Mouse (Mus musculus) yolk sac, embryonic 10.5 days (tissue): ENCODE measurements around the gene Ydjc.

Source experiments
- DNase-seq: peaks from one replicate; pipeline ENCODE4 v3.0.0-alpha.2; 2017; ENCODE audit warnings: low spot score

Gene Ydjc

DNA sequence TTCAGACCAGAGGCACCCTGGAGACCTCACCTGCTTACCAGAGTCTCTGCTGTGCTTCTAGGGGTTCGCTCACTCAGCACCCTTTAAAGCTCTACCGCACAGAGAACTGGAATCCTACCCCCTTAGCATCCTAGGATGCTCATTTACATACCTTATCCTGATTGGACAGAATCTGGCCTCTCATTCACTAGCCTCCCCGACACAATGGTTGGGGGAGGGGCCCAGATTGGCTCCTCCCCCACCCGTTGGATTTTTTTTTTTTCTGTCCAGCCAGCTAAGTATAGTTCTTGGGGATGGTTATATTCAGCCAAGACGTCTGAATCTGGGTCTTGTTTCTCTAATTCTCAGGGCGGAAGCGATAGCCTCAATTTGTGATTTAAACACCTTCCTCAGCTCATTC, at the start of gene Ydjc:
Gene Ydjc, plus strand, starts transcription at position 283 of the 400 bp plus-strand sequence.
- no peak for DNase-seq

DNA sequence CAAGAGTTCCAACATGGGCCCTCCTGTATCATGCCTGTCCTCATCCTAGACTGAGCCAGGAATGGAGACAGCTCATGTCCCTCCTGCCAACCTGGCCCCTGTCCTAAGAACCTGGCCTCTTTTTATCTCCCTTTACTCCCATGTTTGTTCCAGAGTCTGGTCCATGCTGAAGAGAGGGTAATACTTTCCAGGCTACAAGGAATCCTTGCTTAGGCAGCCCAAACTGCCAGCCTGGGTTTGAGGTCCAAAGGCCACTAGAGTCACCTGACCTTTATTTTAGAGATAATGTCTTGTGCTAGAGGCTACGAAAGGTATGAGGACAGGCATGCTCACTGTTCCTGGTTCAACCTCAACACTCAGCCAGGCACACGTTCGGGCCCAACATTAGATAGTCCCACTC, 47.5 kb upstream of the Ydjc start:
- peak; percentile 56 for DNase-seq

DNA sequence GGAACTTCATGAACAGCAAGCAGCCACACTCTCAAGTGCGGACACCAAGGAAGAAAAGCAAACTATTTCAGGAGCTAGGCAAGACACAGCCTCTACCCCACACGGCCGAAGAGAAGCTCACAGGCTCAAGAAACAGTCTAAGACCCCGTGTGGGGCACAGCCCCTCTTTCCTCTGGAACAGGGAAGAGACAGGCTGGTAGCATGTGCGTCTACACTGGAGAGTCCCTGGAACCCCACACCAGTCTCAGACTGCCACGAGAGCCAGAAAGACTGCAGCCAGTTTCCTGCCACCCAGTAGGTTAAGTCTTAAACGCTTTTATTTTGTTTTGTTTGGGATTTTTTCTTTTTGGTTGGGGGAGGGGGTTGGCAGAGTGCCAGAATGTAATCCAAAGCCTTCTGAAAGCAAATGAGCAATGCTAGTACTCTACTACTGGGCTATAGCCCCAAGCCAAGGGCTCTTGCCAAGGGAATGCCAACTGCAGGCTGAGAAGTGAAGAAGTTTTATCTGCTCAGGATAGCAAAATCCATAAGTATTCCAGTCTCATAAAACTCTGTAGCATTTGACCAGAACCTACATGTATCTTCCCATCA, 41.7 kb upstream of the Ydjc start:
- no peak for DNase-seq

DNA sequence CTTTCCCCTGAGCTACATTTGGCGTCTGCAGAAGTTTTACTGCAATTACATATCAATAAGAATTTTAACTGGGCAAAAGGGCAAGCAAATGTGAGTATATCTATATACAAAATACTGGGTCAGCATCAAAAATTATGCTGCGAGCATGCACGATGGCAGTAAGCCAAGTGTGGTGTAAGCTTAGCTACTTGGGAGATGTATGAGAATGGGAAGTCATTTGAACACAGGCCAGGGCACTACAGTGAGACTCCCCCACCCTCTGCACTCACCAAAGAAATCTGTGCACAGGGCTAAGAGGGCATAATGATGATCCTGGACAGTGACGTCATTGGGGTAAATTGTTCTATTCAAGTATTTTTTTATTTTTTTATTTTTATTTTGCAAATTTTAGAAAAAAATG, 39.8 kb upstream of the Ydjc start:
- DNase-seq, result no peak

DNA sequence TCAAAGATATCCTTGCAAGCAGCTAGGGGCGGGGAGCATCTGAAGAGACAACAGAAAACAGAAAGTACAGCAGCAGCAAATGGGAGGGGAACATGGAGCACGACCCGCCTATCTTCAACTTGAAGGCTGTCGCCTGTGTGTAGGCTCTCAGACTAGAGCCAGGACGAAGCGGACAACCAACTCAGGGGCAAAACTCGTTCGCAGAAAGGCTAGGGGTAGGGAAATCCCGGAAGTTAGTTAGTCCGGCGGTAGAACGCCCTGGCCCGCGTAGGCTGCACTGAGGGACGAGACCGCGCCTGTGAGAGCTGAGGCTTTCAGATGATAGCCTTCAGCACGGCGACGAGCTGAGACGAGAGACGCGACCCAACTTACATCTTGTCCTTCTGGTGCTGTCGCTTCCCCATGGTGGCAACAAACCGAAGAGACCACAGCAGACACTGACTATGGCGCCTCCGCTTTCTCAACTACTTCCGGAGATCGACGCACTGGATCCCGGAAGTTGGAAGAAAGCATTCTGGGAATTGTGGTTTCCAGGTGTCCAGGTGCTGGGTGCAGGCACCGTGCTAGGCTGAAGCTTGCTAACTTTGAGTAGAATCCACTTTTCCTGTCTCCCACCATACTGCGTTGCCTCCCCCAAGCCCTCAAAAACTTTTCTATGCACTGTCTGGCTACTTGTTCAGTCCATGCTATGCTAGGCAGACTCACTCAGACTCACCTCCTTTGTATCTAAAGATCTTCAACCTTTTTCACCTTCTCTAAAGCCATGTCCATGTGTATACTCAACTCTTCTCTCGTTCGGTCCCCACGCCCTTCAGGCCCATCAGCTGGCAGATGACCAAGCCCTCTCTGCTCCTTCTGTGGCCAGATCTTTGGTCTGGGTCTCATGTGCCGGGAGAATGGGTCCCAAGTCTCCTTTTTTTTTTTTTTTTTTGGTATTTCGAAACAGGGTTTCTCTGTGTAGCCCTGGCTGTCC, 33.4 kb upstream of the Ydjc start, which contains the start of gene Ppil2:
Gene Ppil2, minus strand, starts transcription at position 487 of the 973 bp plus-strand sequence.
- peak; percentile 85 for DNase-seq

DNA sequence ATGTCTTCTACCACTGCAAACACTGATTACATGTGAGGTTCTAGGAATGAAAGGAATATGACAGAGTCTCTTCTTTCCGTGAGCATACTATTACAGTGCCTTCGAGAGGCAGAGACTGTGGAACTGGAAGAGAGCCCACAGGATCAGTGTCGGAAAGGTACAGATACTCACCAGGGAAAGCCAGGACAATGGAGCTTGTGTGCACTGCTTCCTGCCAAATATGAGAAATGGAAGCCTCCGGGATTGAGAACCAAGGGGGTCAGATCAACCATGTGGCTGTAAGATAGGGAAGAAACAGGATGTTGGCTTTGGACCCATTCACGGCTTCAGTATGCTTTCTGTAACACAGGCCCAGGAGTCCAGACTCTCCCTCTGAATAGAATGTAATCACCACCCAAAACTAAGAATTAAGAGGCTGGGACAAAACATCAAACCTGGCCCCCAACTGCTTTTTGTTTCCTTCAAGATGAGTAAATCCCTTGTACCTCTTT, 27.1 kb upstream of the Ydjc start:
- DNase-seq, result no peak

DNA sequence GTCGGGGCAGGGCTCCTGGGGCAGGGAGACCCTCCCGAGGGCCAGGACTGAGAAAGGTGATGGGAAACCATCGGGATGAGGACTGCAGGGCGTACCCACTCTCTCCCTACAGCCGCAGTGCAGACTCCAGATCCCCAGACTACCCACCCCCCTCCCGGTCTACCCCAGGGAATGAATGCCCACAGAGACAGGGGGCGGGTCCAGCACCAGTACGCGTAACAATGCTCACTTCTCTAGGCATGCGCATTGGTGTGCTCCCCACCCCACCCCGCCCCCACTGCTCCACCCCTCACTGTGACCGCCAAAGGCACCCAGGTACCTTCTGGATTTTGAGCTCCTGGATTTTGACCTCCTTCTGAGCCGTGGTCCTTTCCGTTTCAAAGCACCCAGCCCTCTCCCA, 22.9 kb upstream of the Ydjc start:
- no peak for DNase-seq

DNA sequence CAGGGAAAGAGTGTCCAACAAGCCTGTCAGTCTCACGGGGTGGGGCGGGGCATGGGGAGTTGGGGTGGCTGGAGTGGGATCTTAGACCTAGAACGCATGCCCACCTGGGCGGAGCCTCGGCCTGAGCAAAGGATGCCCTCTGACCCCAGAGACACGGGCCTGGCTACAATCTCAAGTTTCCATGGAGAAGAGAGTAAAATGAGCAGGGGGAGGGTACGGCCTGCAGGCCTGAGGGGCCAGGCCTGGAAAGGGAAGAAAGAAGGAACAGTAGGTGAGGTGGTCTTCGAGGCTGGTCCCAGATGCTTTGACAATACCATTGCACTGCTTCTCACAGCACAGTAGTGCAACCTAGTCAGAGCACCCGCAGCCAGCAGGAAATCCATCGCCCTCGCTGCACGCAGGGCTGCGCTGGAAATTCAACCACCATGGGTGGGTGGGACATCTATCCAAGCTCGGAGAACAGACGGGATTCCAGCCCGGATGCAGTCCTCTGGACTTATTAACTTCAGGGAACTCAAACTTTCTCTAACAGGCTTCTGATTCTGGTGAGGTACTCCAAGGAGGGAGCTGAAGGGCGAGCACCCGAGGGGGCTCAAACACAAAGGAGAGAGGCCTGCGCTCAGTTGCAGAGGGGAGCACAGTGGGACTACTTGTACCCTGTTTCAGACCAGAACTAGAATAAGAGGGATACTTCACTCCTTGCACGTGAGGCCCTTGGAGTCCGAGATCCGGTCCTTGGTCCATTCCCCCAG, 20.1 kb upstream of the Ydjc start:
- DNase-seq, result peak; percentile 85

DNA sequence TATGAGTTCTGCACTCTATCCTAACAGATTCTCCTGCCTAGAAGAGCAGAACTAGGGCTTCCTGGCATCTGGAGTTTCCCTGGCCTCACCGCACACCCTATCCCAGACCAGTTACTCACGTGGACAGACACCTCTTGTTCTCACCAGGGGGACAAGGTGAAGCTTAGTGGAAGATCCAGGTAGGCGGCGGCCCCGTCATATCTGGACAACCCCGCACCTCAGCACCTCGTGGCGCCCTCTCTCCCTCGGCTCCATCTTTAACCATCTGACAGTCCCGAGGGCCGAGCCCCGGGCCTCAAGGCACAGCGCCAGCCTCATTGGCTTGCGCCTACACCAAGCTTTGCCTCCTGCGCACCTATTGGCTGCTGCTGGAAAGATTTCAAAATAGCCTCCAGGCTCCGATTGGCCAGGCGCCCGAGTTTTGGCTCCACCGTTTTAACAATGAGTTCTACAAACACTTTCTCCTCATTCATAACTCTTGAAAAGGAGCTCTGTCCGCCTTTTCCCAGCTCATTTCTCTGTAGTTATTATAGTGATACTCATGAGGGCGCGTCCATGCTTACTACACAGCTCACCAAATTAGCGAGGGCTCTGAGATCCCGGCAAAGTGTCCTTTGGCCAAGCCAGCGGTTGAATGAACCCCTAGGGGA, 19.4 kb upstream of the Ydjc start, which contains the start of gene 2610318N02Rik:
Gene 2610318N02Rik, minus strand, starts transcription at position 297 of the 650 bp plus-strand sequence.
- peak; percentile 88 for DNase-seq

DNA sequence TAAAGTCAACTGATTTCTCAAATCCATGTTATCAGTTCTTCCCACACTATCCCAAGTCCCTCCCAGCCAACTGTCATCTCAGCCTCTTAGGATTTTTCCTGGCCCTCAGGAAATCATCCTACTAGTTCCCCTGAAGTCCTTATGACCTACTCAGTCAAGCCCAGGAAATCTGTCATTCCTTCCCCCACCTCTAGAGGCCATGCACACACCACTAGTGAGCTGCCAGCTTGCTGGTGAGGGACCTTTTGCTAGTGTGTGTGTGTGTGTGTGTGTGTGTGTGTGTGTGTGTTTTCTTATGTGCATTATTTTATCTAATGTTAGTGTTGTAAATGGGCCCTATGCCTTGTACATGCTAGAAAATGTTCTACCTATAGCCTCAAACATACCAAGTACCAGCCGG, 17.1 kb upstream of the Ydjc start:
- peak; percentile 29 for DNase-seq

DNA sequence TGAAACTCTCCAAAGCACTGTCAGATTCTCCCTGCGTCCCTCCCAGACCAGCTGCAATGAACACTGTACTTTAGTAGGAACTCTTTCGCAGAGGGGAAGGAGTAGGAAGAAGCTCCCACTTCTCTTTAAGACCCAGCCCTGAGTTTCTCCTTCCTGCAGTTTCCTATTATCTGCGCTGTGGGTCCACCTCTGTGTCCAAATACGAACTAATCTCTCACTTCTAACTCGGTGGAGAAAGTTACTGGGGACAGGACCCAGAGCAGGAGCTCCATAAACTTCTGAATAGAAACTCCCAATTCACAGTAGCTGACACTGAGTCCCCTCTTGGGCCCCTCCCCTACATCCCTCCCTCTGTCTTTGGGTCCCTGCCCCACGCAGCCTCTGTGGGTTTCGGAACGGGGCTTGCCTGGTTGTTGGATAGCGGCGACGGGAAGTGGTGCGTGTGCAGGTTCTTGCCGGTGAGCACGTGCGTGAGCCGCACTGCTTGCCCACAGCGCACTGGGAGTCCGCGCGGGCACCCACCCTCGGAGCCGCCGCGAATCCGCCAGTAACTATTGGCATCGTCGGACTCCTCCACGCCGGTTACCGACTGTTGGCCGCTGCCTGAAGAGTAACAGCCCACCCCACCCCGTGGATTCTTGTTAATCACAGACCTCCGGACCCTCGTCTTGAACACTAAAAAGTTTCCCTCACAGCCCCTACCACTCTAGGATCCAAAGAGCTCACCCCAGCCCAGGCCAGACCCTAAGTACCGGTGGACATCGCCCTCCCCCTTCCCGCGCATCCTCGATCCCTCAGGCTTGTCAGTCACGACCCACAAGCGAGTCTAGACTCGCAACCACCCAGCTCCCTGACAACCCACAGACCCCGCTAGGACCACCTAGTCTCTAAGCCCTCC, 13.0 kb upstream of the Ydjc start:
- no peak for DNase-seq

DNA sequence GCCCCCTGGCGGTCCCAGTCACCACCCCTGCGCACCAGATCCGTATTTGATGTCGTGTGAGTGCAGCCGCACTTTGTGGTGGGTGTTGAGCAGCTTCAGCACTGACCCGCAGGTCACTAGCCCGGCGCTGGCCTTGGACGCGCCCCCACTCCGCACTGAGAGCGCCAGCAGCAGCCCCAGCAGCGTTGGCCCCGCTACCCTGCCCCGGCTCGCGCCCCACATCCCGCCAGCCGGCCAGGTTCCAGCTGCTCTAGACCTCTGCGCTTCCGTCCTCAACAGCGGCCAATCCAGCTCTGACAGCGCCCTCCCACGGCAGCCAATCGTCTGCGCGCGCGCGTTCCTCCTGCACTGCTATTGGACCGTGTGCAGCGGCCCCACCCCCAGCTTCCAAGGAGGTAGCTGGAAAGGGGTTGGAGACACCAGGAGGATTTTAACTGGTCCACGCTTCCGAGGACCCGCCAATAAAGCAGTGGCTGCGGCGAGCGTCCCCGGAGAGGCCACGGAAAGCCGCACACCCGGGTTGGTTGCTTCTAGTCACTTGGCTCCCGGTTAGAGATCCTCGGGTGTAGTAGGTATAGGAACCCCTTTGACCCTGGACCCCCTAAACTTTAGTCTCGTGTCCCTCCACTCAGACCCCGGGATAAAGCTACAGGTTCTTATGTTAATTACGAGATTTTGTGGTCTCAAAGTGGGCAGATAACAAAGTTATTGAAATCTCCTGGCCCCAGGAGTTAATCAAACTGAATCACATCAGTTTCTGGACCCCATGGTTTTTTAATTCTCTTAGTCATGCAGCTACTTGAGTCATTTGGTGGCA, 12.1 kb upstream of the Ydjc start, which contains the start of gene Sdf2l1:
Gene Sdf2l1, minus strand, starts transcription at position 295 of the 817 bp plus-strand sequence.
- peak; percentile 97 for DNase-seq

DNA sequence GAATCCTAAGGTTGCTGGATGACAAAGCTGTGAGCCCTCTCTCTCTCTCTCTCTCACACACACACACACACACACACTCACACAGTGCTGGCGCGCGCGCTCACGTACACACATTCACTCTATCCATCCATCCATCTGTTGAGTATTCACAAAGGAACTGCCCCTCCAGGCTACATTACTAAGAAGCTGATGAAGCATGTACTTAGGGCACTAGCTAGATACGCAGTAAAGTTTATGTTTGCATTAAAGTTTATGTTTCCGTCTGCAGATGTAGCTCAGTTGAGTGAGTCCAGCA, 11.6 kb upstream of the Ydjc start:
- no peak for DNase-seq

DNA sequence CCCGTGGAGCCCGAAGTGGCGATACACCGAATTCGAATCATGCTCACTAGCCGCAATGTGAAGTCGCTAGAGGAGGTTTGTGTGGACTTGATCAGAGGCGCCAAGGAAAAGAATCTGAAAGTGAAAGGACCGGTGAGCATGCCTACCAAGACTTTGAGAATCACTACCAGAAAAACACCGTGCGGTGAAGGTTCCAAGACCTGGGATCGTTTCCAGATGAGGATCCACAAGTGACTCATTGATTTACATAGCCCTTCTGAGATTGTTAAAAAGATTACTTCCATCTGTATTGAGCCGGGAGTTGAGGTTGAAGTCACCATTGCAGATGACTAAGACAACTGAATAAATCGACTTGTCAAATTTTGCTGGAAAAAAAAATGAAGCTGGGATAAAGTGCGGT, 7.1 kb upstream of the Ydjc start:
- DNase-seq, result no peak

DNA sequence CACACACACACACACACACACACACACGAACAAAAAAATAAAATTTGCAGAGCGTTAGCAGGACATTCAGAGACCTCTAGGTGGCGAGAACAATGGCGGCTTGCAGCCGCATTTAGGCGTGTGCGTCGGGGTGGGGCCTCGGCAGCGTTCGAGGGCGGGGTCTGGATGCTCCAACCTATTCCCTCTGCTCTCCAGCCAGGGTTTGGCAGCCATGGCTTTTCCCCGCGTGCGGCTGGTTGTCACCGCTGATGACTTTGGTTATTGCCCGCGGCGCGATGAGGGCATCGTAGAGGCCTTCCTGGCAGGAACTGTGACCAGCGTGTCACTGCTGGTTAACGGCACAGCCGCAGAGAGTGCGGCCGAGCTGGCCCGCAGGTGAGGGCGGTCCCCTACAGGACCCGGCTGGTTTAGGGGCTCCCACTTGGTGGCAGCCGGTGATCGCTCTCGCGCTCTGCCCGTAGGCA, 2.4 kb downstream of the Ydjc start, which contains the start of gene Ccdc116:
Gene Ccdc116, minus strand, starts transcription at position 458 of the 464 bp plus-strand sequence.
- DNase-seq, result peak; percentile 81

DNA sequence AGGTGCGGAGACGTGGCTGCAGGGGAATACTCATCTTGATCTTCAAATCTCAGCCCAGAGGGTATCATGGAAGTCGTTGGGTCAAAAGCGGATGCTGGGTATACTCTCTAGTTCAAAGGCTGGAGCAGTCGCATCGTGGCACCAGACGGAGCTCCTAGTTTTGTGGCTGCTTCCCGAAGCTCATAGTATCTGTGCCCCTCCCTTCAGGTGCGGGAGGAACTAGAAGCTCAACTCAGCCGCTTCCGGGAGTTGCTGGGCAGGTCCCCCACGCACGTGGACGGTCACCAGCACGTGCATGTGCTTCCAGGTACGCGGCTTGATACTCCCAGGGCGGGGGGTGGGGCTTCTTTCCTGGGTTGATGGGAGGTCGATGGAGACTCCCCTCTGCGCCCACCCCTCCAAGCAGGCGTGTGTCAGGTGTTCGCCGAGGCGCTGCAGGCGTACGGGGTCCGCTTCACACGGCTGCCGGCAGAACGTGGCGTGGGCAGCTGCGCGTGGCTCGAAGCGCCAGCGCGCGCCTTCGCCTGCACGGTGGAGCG, 3.0 kb downstream of the Ydjc start:
- peak; percentile 20 for DNase-seq

DNA sequence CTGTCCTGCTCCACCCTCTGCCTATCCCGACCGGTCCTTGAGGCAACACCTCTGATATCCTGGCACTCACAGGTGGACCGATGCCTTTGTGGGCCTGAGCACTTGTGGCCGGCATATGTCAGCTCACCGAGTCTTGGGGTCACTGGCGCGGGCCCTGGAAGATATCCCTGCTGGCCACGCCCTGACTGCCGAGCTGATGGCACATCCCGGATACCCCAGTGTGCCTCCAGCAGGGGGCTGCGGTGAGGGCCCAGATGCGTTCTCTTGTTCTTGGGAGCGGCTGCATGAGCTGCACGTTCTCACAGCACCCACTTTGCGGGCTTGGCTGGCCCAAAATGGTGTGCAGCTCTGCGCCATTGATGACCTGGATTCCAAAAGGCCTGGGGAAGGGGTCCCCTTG, 3.7 kb downstream of the Ydjc start:
- DNase-seq, result peak; percentile 50

DNA sequence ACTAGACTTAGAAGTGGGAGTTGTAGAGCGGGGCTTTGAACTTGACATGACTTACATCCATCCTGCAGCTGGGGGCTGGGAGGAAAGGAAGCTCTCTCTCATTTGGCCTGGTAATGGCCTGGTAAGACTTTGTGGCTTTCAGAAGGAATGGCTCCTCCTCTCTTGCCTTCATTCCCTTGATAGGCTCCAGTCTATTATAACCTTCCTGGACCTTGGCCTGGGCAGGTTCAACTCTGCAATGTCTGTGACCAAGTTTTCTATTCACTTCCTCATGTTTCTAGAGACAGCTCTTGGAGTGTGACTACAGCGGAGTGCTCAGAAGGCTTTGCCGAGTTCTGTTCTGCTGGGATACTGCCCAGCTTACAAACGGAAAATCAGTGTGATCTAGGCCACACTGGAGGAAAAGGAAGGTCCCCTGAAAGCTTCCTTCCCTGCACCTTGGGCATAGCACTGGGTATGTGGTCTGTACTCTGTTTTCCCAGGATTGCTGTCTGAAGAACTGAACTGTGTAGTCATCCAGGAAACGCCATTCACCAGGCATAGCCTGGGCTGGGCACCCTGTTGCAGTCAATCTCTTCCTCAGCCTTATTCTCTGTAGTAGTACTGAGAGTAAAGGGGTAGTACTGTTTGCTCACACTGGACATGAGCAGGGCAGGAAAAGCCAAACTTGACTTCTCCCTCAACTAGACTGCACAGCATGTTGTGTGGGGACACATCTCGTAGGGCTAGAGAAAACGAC, 6.3 kb downstream of the Ydjc start:
- DNase-seq, result peak; percentile 30

DNA sequence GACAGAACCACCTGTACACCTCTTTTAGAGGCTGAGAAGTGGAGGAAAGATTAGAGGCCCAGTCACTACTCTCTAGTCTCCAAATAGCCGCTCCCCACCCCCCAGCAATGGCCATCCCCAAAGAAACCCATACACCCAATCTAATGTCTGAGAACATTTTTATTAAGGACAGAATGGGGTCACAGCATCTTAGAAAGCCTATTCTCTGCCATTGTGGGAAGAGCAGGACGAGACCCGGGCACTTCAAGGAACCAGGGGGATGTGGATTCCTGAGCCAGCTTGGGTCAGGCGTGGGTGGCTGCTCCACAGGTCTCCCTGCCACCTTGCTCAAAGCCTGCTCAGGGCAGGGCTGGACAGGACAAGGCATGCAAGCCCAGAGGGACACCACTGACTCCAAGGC, 7.5 kb downstream of the Ydjc start:
- DNase-seq, result no peak
